Mouse (Mus musculus) heart, embryonic 13.5 days (tissue): ENCODE results near the gene Lrrc4b. TPM values are rescaled to one million over a fixed set of nuclear protein-coding genes. Genes with fewer than 3 reads are reported as not detected.

Source experiments
- ATAC-seq: fragments of 200-750 bp; cut with Nextera tagmentation; 2 replicates; pipeline ENCODE4 v1.8.0; 2017; ENCODE audit warnings: moderate TSS enrichment; ENCODE audit not compliant: insufficient number of reproducible peaks, low FRiP score, low TSS enrichment; ENCODE audit errors: extremely low read depth
- H3K27ac ChIP-seq: fragments of 300-500 bp; sonication (generic); replicated peaks from 2 replicates; pipeline ENCODE4 v1.5.1; 2015; ENCODE audit warnings: moderate library complexity, mild to moderate bottlenecking, inconsistent platforms
- H3K27me3 ChIP-seq: fragments of 300-500 bp; sonication (generic); replicated peaks from 2 replicates; pipeline ENCODE4 v1.6.1; 2015; ENCODE audit warnings: mild to moderate bottlenecking, inconsistent platforms
- H3K36me3 ChIP-seq: fragments of 300-500 bp; sonication (generic); 2 replicates; pipeline ENCODE4 v1.6.1; 2015; ENCODE audit warnings: mild to moderate bottlenecking, inconsistent platforms
- H3K4me1 ChIP-seq: fragments of 300-500 bp; sonication (generic); 2 replicates; pipeline ENCODE4 v1.6.1; 2015; ENCODE audit warnings: inconsistent platforms
- H3K4me2 ChIP-seq: fragments of 300-500 bp; sonication (generic); 2 replicates; pipeline ENCODE4 v1.6.1; 2015; ENCODE audit warnings: inconsistent platforms, mild to moderate bottlenecking, moderate library complexity
- H3K4me3 ChIP-seq: fragments of 300-500 bp; sonication (generic); 2 replicates; pipeline ENCODE4 v1.5.1; 2015; ENCODE audit warnings: moderate library complexity, mild to moderate bottlenecking, inconsistent platforms
- H3K9ac ChIP-seq: fragments of 300-500 bp; sonication (generic); 2 replicates; pipeline ENCODE4 v1.6.1; 2015; ENCODE audit warnings: inconsistent platforms, mild to moderate bottlenecking, moderate library complexity
- H3K9me3 ChIP-seq: fragments of 300-500 bp; sonication (generic); 2 replicates; pipeline ENCODE4 v1.6.1; 2016; ENCODE audit warnings: inconsistent platforms
- WGBS: fragments of 180-500 bp; shearing (Covaris S2); methylation state at CpG from one replicate; pipeline ENCODE4 v1.1.7; 2015; ENCODE audit warnings: mixed read lengths; 5-methylcytosine and 5-hydroxymethylcytosine counted together
- polyA plus RNA-seq: library from polyadenylated mRNA; unstranded; fragments of >200 nt; fragmentation: Nextera tagmentation; extraction: Ambion mirVana; gene quantifications from 2 replicates; pipeline ENCODE4 v1.2.1, GENCODE M21; 2015

Lrrc4b gene
- polyA plus RNA-seq, 1 experiment from 2014 or later: 1.6 TPM

- no peak overlapping the region for H3K9ac ChIP-seq
- no peaks in the 10 kb centered on the region for H3K4me1 ChIP-seq
- ATAC-seq: no peak
- H3K4me2 ChIP-seq: peak overlapping the region; percentile 66
- 3% methylated on average over 5 of the region's 5 CpGs for WGBS
- peak overlapping the region; percentile 50 for H3K4me3 ChIP-seq
- no peak overlapping the region for H3K27ac ChIP-seq
- H3K9me3 ChIP-seq: no peaks in the 10 kb centered on the region
- no peaks in the 10 kb centered on the region for H3K36me3 ChIP-seq
- peaks cover 30% of the 10 kb centered on the region for H3K27me3 ChIP-seq
These were observed 22.8 kb upstream of the Lrrc4b start for GRCm38 (mm10) chr7:44406015-44406355.

- H3K9me3 ChIP-seq: no peaks in the 10 kb centered on the region
- no peak for ATAC-seq
These were observed 17.7 kb upstream of the Lrrc4b start for GRCm38 (mm10) chr7:44411144-44411543.

GRCm38 (mm10) chr7:44413307-44413706, 15.5 kb upstream of the Lrrc4b start:
- no peaks in the 10 kb centered on the region for H3K36me3 ChIP-seq
- H3K4me3 ChIP-seq: no peak overlapping the region
- H3K9me3 ChIP-seq: no peaks in the 10 kb centered on the region
- ATAC-seq: no peak
- H3K27me3 ChIP-seq: 0 out of 2 replicates have a peak, but pooled peaks cover 13% of the 10 kb centered on the region
- no peak overlapping the region for H3K4me2 ChIP-seq
- no peak overlapping the region for H3K27ac ChIP-seq
- H3K9ac ChIP-seq: no peak overlapping the region
- 73% methylated on average over 6 of the region's 6 CpGs for WGBS
- no peaks in the 10 kb centered on the region for H3K4me1 ChIP-seq

More at GRCm38 (mm10) chr7:44411144-44411543, 17.7 kb upstream of the Lrrc4b start:
- no peak overlapping the region for H3K4me3 ChIP-seq
- 71% methylated on average over 4 of the region's 4 CpGs for WGBS
- H3K9ac ChIP-seq: no peak overlapping the region
- H3K36me3 ChIP-seq: no peaks in the 10 kb centered on the region
- H3K4me1 ChIP-seq: no peaks in the 10 kb centered on the region
- no peak overlapping the region for H3K27ac ChIP-seq
- peaks cover 24% of the 10 kb centered on the region for H3K27me3 ChIP-seq
- no peak overlapping the region for H3K4me2 ChIP-seq

GRCm38 (mm10) chr7:44427666-44428065, 1.2 kb upstream of the Lrrc4b start:
- H3K9me3 ChIP-seq: no peaks in the 10 kb centered on the region
- ATAC-seq: no peak
- H3K4me1 ChIP-seq: peaks cover 14% of the 10 kb centered on the region
- WGBS: 12% methylated on average over 8 of the region's 8 CpGs
- H3K4me3 ChIP-seq: peak overlapping the region; percentile 57; the same call in 1 of the 2 replicates
- H3K27me3 ChIP-seq: peaks cover 74% of the 10 kb centered on the region
- peak overlapping the region; percentile 79 for H3K4me2 ChIP-seq
- no peak overlapping the region for H3K27ac ChIP-seq
- H3K9ac ChIP-seq: no peak overlapping the region
- H3K36me3 ChIP-seq: no peaks in the 10 kb centered on the region

GRCm38 (mm10) chr7:44428171-44428950, 457 bp upstream of the Lrrc4b start:
- Histone ChIP-seq H3K4me3 (peak overlapping the region; percentile 57), H3K9me3 (no peaks in the 10 kb centered on the region), H3K27me3 (peaks cover 81% of the 10 kb centered on the region), H3K27ac (no peak overlapping the region), H3K36me3 (no peaks in the 10 kb centered on the region), H3K4me2 (peak overlapping the region; percentile 79), H3K4me1 (peaks cover 14% of the 10 kb centered on the region), H3K9ac (peak overlapping the region; percentile 70)
- ATAC-seq: no peak
- WGBS: 1% methylated on average over 17 of the region's 38 CpGs

- H3K4me1 ChIP-seq: peaks cover 14% of the 10 kb centered on the region
- peak overlapping the region; percentile 57 for H3K4me3 ChIP-seq
- H3K27ac ChIP-seq: no peak overlapping the region
- peaks cover 95% of the 10 kb centered on the region for H3K27me3 ChIP-seq
- peak overlapping the region; percentile 79 for H3K4me2 ChIP-seq
- H3K9me3 ChIP-seq: no peaks in the 10 kb centered on the region
- H3K36me3 ChIP-seq: no peaks in the 10 kb centered on the region
- no peak for ATAC-seq
- peak overlapping the region; percentile 70; the same call in 1 of the 2 replicates for H3K9ac ChIP-seq
- WGBS: 2% methylated on average over 30 of the region's 32 CpGs
These were observed 993 bp downstream of the Lrrc4b start for GRCm38 (mm10) chr7:44429534-44430488.

GRCm38 (mm10) chr7:44432550-44432949, 3.7 kb downstream of the Lrrc4b start:
- WGBS: 80% methylated on average over 6 of the region's 6 CpGs

GRCm38 (mm10) chr7:44433371-44433770, 4.6 kb downstream of the Lrrc4b start:
- Histone ChIP-seq H3K27me3 (peaks cover 89% of the 10 kb centered on the region), H3K4me1 (peaks cover 10% of the 10 kb centered on the region), H3K9ac (no peak overlapping the region), H3K4me3 (no peak overlapping the region), H3K4me2 (no peak overlapping the region), H3K9me3 (no peaks in the 10 kb centered on the region), H3K27ac (no peak overlapping the region), H3K36me3 (no peaks in the 10 kb centered on the region)
- ATAC-seq: peak; percentile 75
- WGBS: 2% methylated on average over 7 of the region's 7 CpGs

More at GRCm38 (mm10) chr7:44432550-44432949, 3.7 kb downstream of the Lrrc4b start:
- Histone ChIP-seq H3K4me1 (peaks cover 14% of the 10 kb centered on the region), H3K27me3 (peaks cover 89% of the 10 kb centered on the region), H3K9ac (no peak overlapping the region), H3K4me2 (no peak overlapping the region), H3K27ac (no peak overlapping the region), H3K36me3 (no peaks in the 10 kb centered on the region), H3K9me3 (no peaks in the 10 kb centered on the region), H3K4me3 (no peak overlapping the region)
- ATAC-seq: no peak

- Histone ChIP-seq H3K27me3 (peaks cover 88% of the 10 kb centered on the region), H3K4me2 (no peak overlapping the region), H3K4me3 (no peak overlapping the region), H3K9me3 (no peaks in the 10 kb centered on the region), H3K27ac (no peak overlapping the region), H3K9ac (no peak overlapping the region), H3K36me3 (no peaks in the 10 kb centered on the region), H3K4me1 (peaks cover 8% of the 10 kb centered on the region)
- 68% methylated on average over 9 of the region's 9 CpGs for WGBS
- no peak for ATAC-seq
These were observed 5.3 kb downstream of the Lrrc4b start for GRCm38 (mm10) chr7:44434089-44434488.

- Histone ChIP-seq H3K4me2 (no peak overlapping the region), H3K36me3 (no peaks in the 10 kb centered on the region), H3K9me3 (no peaks in the 10 kb centered on the region), H3K27me3 (peaks cover 88% of the 10 kb centered on the region), H3K9ac (no peak overlapping the region), H3K4me3 (no peak overlapping the region), H3K27ac (no peak overlapping the region), H3K4me1 (no peaks in the 10 kb centered on the region)
- ATAC-seq: no peak
- 59% methylated on average over 5 of the region's 5 CpGs for WGBS
These were observed 7.0 kb downstream of the Lrrc4b start for GRCm38 (mm10) chr7:44435796-44436195.

- Histone ChIP-seq H3K9me3 (no peaks in the 10 kb centered on the region), H3K36me3 (no peaks in the 10 kb centered on the region), H3K27ac (no peak overlapping the region), H3K27me3 (peaks cover 88% of the 10 kb centered on the region), H3K4me2 (no peak overlapping the region), H3K9ac (no peak overlapping the region), H3K4me3 (no peak overlapping the region), H3K4me1 (no peaks in the 10 kb centered on the region)
- 22% methylated on average over 1 of the region's 1 CpGs for WGBS
- ATAC-seq: no peak
These were observed 7.4 kb downstream of the Lrrc4b start for GRCm38 (mm10) chr7:44436267-44436666.
